Mouse (Mus musculus): ENCODE measurements around the gene Gm4881.

Gene Gm4881

GRCm38 (mm10) chr7:24944257-24944950 is at the start of gene Gm4881:
Gm4881 (minus strand) TSS chr7:24944494.
- no peak for DNase-seq

- DNase-seq, result no peak
Measured at GRCm38 (mm10) chr7:24993081-24993480, 48.8 kb upstream of the Gm4881 start.

GRCm38 (mm10) chr7:24990478-24990877 is 46.2 kb upstream of the Gm4881 start:
- DNase-seq, result no peak

- no peak for DNase-seq
Measured at GRCm38 (mm10) chr7:24987941-24988340, 43.6 kb upstream of the Gm4881 start.

GRCm38 (mm10) chr7:24985799-24986198 is 41.5 kb upstream of the Gm4881 start:
- no peak for DNase-seq

- DNase-seq, result no peak
Measured at GRCm38 (mm10) chr7:24984307-24984706, 40.0 kb upstream of the Gm4881 start.

GRCm38 (mm10) chr7:24983396-24983795 is 39.1 kb upstream of the Gm4881 start:
- DNase-seq, result no peak

GRCm38 (mm10) chr7:24980439-24980838 is 36.1 kb upstream of the Gm4881 start:
- no peak for DNase-seq

GRCm38 (mm10) chr7:24978781-24979180 is 34.5 kb upstream of the Gm4881 start:
- DNase-seq, result no peak

GRCm38 (mm10) chr7:24974893-24975595 is 30.8 kb upstream of the Gm4881 start:
- peak; percentile 32 to 56 for DNase-seq

- DNase-seq, result no peak
Measured at GRCm38 (mm10) chr7:24973902-24974301, 29.6 kb upstream of the Gm4881 start.

- no peak for DNase-seq
Measured at GRCm38 (mm10) chr7:24973208-24973607, 28.9 kb upstream of the Gm4881 start.

GRCm38 (mm10) chr7:24971972-24972893 is 27.9 kb upstream of the Gm4881 start, which contains the start of gene Rabac1:
Rabac1 (minus strand) TSS chr7:24972754.
- DNase-seq, result peak; percentile 95 to 98

GRCm38 (mm10) chr7:24971261-24971971 is 27.1 kb upstream of the Gm4881 start:
- peak; percentile 30 to 59 for DNase-seq

GRCm38 (mm10) chr7:24970341-24970740 is 26.0 kb upstream of the Gm4881 start:
- DNase-seq, result no peak

GRCm38 (mm10) chr7:24969805-24970204 is 25.5 kb upstream of the Gm4881 start:
- DNase-seq, result no peak

- no peak for DNase-seq
Measured at GRCm38 (mm10) chr7:24968463-24968862, 24.2 kb upstream of the Gm4881 start.

- DNase-seq, result no peak
Measured at GRCm38 (mm10) chr7:24967966-24968365, 23.7 kb upstream of the Gm4881 start.

- peak; percentile 78 to 92 for DNase-seq
Measured at GRCm38 (mm10) chr7:24964897-24965535, 20.7 kb upstream of the Gm4881 start.

- DNase-seq, result no peak
Measured at GRCm38 (mm10) chr7:24964288-24964687, 20.0 kb upstream of the Gm4881 start.

- no peak for DNase-seq
Measured at GRCm38 (mm10) chr7:24955226-24955625, 10.9 kb upstream of the Gm4881 start.

- DNase-seq, result no peak
Measured at GRCm38 (mm10) chr7:24954450-24954849, 10.2 kb upstream of the Gm4881 start.

All from kidney, postnatal 36 days (tissue).